Mouse (Mus musculus): ENCODE data around the gene Hoxd3. TPM values are rescaled to one million over a fixed set of nuclear protein-coding genes. Genes with fewer than 3 reads are reported as not detected.

Hoxd3 gene
- total RNA-seq, 1 experiment from 2014 or later, result not detected

GRCm38 (mm10) chr2:74690338-74690716, 21.4 kb upstream of the Hoxd3 start:
- ATAC-seq (ENCODE audit: extremely low read depth, insufficient number of reproducible peaks, low FRiP score, poor library complexity, severe bottlenecking), result no peak

GRCm38 (mm10) chr2:74691022-74691951, 20.4 kb upstream of the Hoxd3 start, which contains the start of gene Hoxd10:
TSS of gene Hoxd10 (plus strand) at chr2:74691924.
- no peak for ATAC-seq (ENCODE audit: extremely low read depth, insufficient number of reproducible peaks, low FRiP score, poor library complexity, severe bottlenecking)

- ATAC-seq (ENCODE audit: extremely low read depth, insufficient number of reproducible peaks, low FRiP score, poor library complexity, severe bottlenecking), result no peak
These were observed 19.5 kb upstream of the Hoxd3 start for GRCm38 (mm10) chr2:74691995-74692807.

- no peak for ATAC-seq (ENCODE audit: extremely low read depth, insufficient number of reproducible peaks, low FRiP score, poor library complexity, severe bottlenecking)
These were observed 18.8 kb upstream of the Hoxd3 start for GRCm38 (mm10) chr2:74692808-74693431.

GRCm38 (mm10) chr2:74693432-74693827, 18.3 kb upstream of the Hoxd3 start:
- ATAC-seq (ENCODE audit: extremely low read depth, insufficient number of reproducible peaks, low FRiP score, poor library complexity, severe bottlenecking), result no peak

- no peak for ATAC-seq (ENCODE audit: extremely low read depth, insufficient number of reproducible peaks, low FRiP score, poor library complexity, severe bottlenecking)
These were observed 17.7 kb upstream of the Hoxd3 start for GRCm38 (mm10) chr2:74694066-74694465.

GRCm38 (mm10) chr2:74695383-74695782, 16.3 kb upstream of the Hoxd3 start:
- ATAC-seq (ENCODE audit: extremely low read depth, insufficient number of reproducible peaks, low FRiP score, poor library complexity, severe bottlenecking), result no peak

- no peak for ATAC-seq (ENCODE audit: extremely low read depth, insufficient number of reproducible peaks, low FRiP score, poor library complexity, severe bottlenecking)
These were observed 15.8 kb upstream of the Hoxd3 start for GRCm38 (mm10) chr2:74695813-74696430.

- ATAC-seq (ENCODE audit: extremely low read depth, insufficient number of reproducible peaks, low FRiP score, poor library complexity, severe bottlenecking), result no peak
These were observed 15.0 kb upstream of the Hoxd3 start for GRCm38 (mm10) chr2:74696442-74697335.

- no peak for ATAC-seq (ENCODE audit: extremely low read depth, insufficient number of reproducible peaks, low FRiP score, poor library complexity, severe bottlenecking)
These were observed 14.1 kb upstream of the Hoxd3 start, which contains the start of gene Hoxd9 for GRCm38 (mm10) chr2:74697567-74698121. TSS of gene Hoxd9 (plus strand) at chr2:74697727.

- no peak for ATAC-seq (ENCODE audit: extremely low read depth, insufficient number of reproducible peaks, low FRiP score, poor library complexity, severe bottlenecking)
These were observed 13.3 kb upstream of the Hoxd3 start for GRCm38 (mm10) chr2:74698201-74699052.

GRCm38 (mm10) chr2:74699053-74699430, 12.7 kb upstream of the Hoxd3 start:
- ATAC-seq (ENCODE audit: extremely low read depth, insufficient number of reproducible peaks, low FRiP score, poor library complexity, severe bottlenecking), result no peak

GRCm38 (mm10) chr2:74699664-74700545, 11.8 kb upstream of the Hoxd3 start:
- ATAC-seq (ENCODE audit: extremely low read depth, insufficient number of reproducible peaks, low FRiP score, poor library complexity, severe bottlenecking), result no peak

- no peak for ATAC-seq (ENCODE audit: extremely low read depth, insufficient number of reproducible peaks, low FRiP score, poor library complexity, severe bottlenecking)
These were observed 11.1 kb upstream of the Hoxd3 start for GRCm38 (mm10) chr2:74700546-74701112.

- no peak for ATAC-seq (ENCODE audit: extremely low read depth, insufficient number of reproducible peaks, low FRiP score, poor library complexity, severe bottlenecking)
These were observed 9.5 kb upstream of the Hoxd3 start for GRCm38 (mm10) chr2:74701949-74702819.
